Comparison of ENCODE assay signal across 8 mouse cellular contexts in the genomic region with DNA sequence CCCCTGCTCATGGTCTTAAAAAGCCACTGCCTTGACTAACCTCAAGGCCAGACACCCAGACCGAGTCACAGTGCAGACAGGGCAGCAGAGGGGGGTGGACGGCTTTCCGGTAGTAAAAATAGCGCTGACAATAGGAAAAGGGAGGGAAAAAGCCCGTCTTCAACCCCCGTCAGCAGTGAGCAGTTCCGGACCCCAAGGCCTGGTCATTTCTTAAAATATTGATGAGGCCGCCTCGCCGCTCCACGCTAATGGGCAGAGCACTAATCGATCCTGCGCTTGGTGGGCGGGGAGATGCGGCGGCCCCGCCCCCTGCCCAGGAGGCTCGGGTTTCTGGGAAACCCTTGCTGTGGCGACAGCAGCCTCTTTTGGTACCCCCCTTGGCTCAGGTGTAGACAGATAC. TPM values are rescaled to one million over a fixed set of nuclear protein-coding genes. Genes with fewer than 3 reads are reported as not detected.
A peak's percentile ranks its signal among the peaks of the same experiment; 100 is the strongest.
DNase-seq lines count a peak whose midpoint lies in the region; ATAC-seq lines count a peak whose summit lies in the region.

No protein-coding gene starts in this region.

- no peak for DNase-seq in heart, adult 9 months (ENCODE audit: low spot score in 2 of 2)
- DNase-seq in frontal cortex, postnatal 25 days (ENCODE audit: low spot score in 2 of 2) = no peak
- DNase-seq in left cerebral cortex, postnatal 10 days (ENCODE audit: extremely low spot score in 1 of 2, low spot score in 2 of 2) = no peak
- no peak for DNase-seq in gastrocnemius, adult 18-20 months (ENCODE audit: low spot score)

- intact Hi-C loops in left cerebral cortex, postnatal 10 days (cut with DNase I) = no loop called here

- H3K4me1 ChIP-seq in heart, embryonic 14.5 days (ENCODE audit: control insufficient read depth in 2 of 2, insufficient read depth in 2 of 2, low read length in 2 of 2) = no peaks in the 10 kb centered on the region
- H3K4me1 ChIP-seq in embryonic facial prominence, embryonic 13.5 days = peaks cover 20% of the 10 kb centered on the region
- H3K4me1 ChIP-seq in kidney, embryonic 16.5 days (ENCODE audit: insufficient read depth, low read length) = peaks cover 13% of the 10 kb centered on the region
- H3K4me1 ChIP-seq in midbrain, embryonic 16.5 days (ENCODE audit: control insufficient read depth, insufficient read depth, low read length) = peaks cover 29% of the 10 kb centered on the region

- H3K9ac ChIP-seq in heart, embryonic 14.5 days (ENCODE audit: low read length) = peak overlapping the region; percentile 1; the same call in 1 of the 2 replicates
- H3K9ac ChIP-seq in embryonic facial prominence, embryonic 13.5 days = peak overlapping the region; percentile 62
- peak overlapping the region; percentile 47 for H3K9ac ChIP-seq in kidney, embryonic 16.5 days (replicated peaks; ENCODE audit: low read length)
- peak overlapping the region; percentile 60 for H3K9ac ChIP-seq in midbrain, embryonic 16.5 days (ENCODE audit: low read depth, low read length)

- H3K4me2 ChIP-seq in heart, embryonic 14.5 days (ENCODE audit: low read length) = peak overlapping the region; percentile 66
- peak overlapping the region; percentile 66 for H3K4me2 ChIP-seq in embryonic facial prominence, embryonic 13.5 days
- H3K4me2 ChIP-seq in kidney, embryonic 16.5 days (replicated peaks; ENCODE audit: low read depth, low read length) = peak overlapping the region; percentile 75
- peak overlapping the region; percentile 70 for H3K4me2 ChIP-seq in midbrain, embryonic 16.5 days (ENCODE audit: low read length)

- peak overlapping the region; percentile 15 to 31 for H3K4me3 ChIP-seq in heart, embryonic 14.5 days (ENCODE audit: control insufficient read depth in 1 of 2, insufficient read depth in 1 of 2, low read depth in 1 of 2, low read length in 2 of 2)
- H3K4me3 ChIP-seq in embryonic facial prominence, embryonic 13.5 days = peak overlapping the region; percentile 37
- peak overlapping the region; percentile 42 for H3K4me3 ChIP-seq in kidney, embryonic 16.5 days (ENCODE audit: low read length)
- H3K4me3 ChIP-seq in midbrain, embryonic 16.5 days (ENCODE audit: low read depth, low read length) = peak overlapping the region; percentile 38

- peaks cover 55% of the 10 kb centered on the region for H3K27me3 ChIP-seq in heart, embryonic 14.5 days (ENCODE audit: control insufficient read depth, insufficient read depth, low read length)
- no peaks in the 10 kb centered on the region for H3K27me3 ChIP-seq in embryonic facial prominence, embryonic 13.5 days
- no peaks in the 10 kb centered on the region; the same call in 1 of the 2 replicates for H3K27me3 ChIP-seq in kidney, embryonic 16.5 days (ENCODE audit: insufficient read depth, low read length)
- no peaks in the 10 kb centered on the region for H3K27me3 ChIP-seq in midbrain, embryonic 16.5 days (ENCODE audit: control insufficient read depth, insufficient read depth, low read depth, low read length)

- H3K27ac ChIP-seq in heart, embryonic 14.5 days (replicated peaks in 1 of 2; ENCODE audit: control insufficient read depth in 1 of 2, insufficient read depth in 1 of 2, low read depth in 2 of 2, low read length in 2 of 2) = no peak overlapping the region
- no peak overlapping the region for H3K27ac ChIP-seq in embryonic facial prominence, embryonic 13.5 days
- H3K27ac ChIP-seq in kidney, embryonic 16.5 days (ENCODE audit: low read length) = no peak overlapping the region
- no peak overlapping the region for H3K27ac ChIP-seq in midbrain, embryonic 16.5 days (ENCODE audit: low read length)

- ATAC-seq in heart, embryonic 14.5 days (ENCODE audit: insufficient number of reproducible peaks, insufficient read depth, low FRiP score, low read depth) = no peak
- no peak for ATAC-seq in embryonic facial prominence, embryonic 13.5 days (ENCODE audit: insufficient number of reproducible peaks, insufficient read depth, low FRiP score, low TSS enrichment, low read depth)
- ATAC-seq in kidney, embryonic 16.5 days (ENCODE audit: low FRiP score, low TSS enrichment) = no peak
- no peak for ATAC-seq in midbrain, embryonic 16.5 days

- no peaks in the 10 kb centered on the region for H3K36me3 ChIP-seq in heart, embryonic 14.5 days (ENCODE audit: control insufficient read depth, insufficient read depth, low read length)
- no peaks in the 10 kb centered on the region for H3K36me3 ChIP-seq in embryonic facial prominence, embryonic 13.5 days
- no peaks in the 10 kb centered on the region for H3K36me3 ChIP-seq in kidney, embryonic 16.5 days (ENCODE audit: insufficient read depth, low read length)
- H3K36me3 ChIP-seq in midbrain, embryonic 16.5 days (ENCODE audit: control insufficient read depth, insufficient read depth, low read length) = no peaks in the 10 kb centered on the region

- whole genome bisulfite sequencing in heart, embryonic 14.5 days = 2% methylated on average over 19 of the region's 19 CpGs
- WGBS in embryonic facial prominence, embryonic 13.5 days = 3% methylated on average over 19 of the region's 19 CpGs
- WGBS in kidney, embryonic 16.5 days = under 1% methylated on average over 19 of the region's 19 CpGs
- WGBS in midbrain, embryonic 16.5 days = 2% methylated on average over 19 of the region's 19 CpGs

- no peaks in the 10 kb centered on the region for H3K9me3 ChIP-seq in heart, embryonic 14.5 days (ENCODE audit: control insufficient read depth, low read length)
- no peaks in the 10 kb centered on the region for H3K9me3 ChIP-seq in embryonic facial prominence, embryonic 13.5 days
- H3K9me3 ChIP-seq in kidney, embryonic 16.5 days (ENCODE audit: low read length) = no peaks in the 10 kb centered on the region
- no peaks in the 10 kb centered on the region for H3K9me3 ChIP-seq in midbrain, embryonic 16.5 days (replicated peaks; ENCODE audit: control insufficient read depth, low read length, poor library complexity, severe bottlenecking)

RNA-seq across cellular contexts. Expression of a gene that starts 8.7 kb away (rescaled TPM):
- polyA plus RNA-seq in heart, embryonic 14.5 days (2014; fragmentation: Nextera tagmentation; extraction: Ambion mirVana) = 0.95 and 2.1 TPM in 2 replicates
- polyA plus RNA-seq in embryonic facial prominence, embryonic 13.5 days (2015; fragmentation: Nextera tagmentation; extraction: Ambion mirVana) = 7.9 and 8.0 TPM in 2 replicates
- 5.0 and 5.3 TPM in 2 replicates for polyA plus RNA-seq in kidney, embryonic 16.5 days (2015; fragmentation: Nextera tagmentation; extraction: Ambion mirVana)
- 24.8 and 24.9 TPM in 2 replicates for polyA plus RNA-seq in midbrain, embryonic 16.5 days (2015; fragmentation: Nextera tagmentation; extraction: Ambion mirVana)
- 10 to 100 TPM; 13.4 to 16.3 TPM for total RNA-seq in left cerebral cortex, postnatal 10 days (2021)
- total RNA-seq in gastrocnemius, adult 18-20 months (2021) = 1 to 10 TPM; 2.4 to 2.5 TPM

RNA-seq across cellular contexts. Expression of a gene that starts 38.8 kb away (rescaled TPM):
- 33.8 and 35.6 TPM in 2 replicates for polyA plus RNA-seq in heart, embryonic 14.5 days (2014; fragmentation: Nextera tagmentation; extraction: Ambion mirVana)
- 53.0 and 57.5 TPM in 2 replicates for polyA plus RNA-seq in embryonic facial prominence, embryonic 13.5 days (2015; fragmentation: Nextera tagmentation; extraction: Ambion mirVana)
- 47.1 and 52.0 TPM in 2 replicates for polyA plus RNA-seq in kidney, embryonic 16.5 days (2015; fragmentation: Nextera tagmentation; extraction: Ambion mirVana)
- polyA plus RNA-seq in midbrain, embryonic 16.5 days (2015; fragmentation: Nextera tagmentation; extraction: Ambion mirVana) = 59.4 and 73.5 TPM in 2 replicates
- total RNA-seq in left cerebral cortex, postnatal 10 days (2021) = 10 to 100 TPM; 41.2 to 42.4 TPM
- 10 to 100 TPM; 19.4 to 23.8 TPM for total RNA-seq in gastrocnemius, adult 18-20 months (2021)

Comparison
In these comparisons a context has a peak if more than half of its experiments do, and no peak if none do; other contexts are left out.
1. H3K9ac ChIP-seq: peak in every context shown above with its lines; median percentile 62 in embryonic facial prominence, embryonic 13.5 days; 60 in midbrain, embryonic 16.5 days; 47 in kidney, embryonic 16.5 days; 1 in heart, embryonic 14.5 days.